Mouse (Mus musculus) frontal cortex, postnatal 14 days (tissue): ENCODE data around the gene Kcnj5.

Experiments used
- DNase-seq, 2 experiments: peaks; one replicate each; pipeline ENCODE4 v3.0.0; 2022; ENCODE audit warnings: low spot score in 2 of 2

Gene Kcnj5

DNA sequence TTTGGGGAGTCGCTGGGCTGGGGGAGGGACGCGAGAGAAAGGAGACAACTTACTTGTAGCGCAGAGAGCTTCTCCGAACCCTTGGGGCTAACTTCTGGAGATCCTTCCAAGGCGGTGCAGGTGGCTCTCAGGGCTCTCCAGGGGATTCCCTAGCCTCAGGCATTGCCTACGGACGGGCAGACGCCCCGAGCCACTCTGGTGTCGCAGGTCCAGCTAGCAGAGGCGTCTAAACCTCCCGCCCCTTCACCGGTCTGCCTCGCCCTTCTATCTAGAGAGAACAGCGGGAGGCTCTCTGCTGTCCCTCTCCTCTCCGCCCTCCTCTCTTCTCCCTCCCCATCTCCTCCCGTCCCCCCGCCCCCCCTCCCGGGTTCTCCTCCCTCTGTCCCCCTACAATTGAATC, at the start of gene Kcnj5:
TSS of gene Kcnj5 (minus strand) at position 300 of the 400 bp plus-strand sequence.
- DNase-seq = no peak

DNA sequence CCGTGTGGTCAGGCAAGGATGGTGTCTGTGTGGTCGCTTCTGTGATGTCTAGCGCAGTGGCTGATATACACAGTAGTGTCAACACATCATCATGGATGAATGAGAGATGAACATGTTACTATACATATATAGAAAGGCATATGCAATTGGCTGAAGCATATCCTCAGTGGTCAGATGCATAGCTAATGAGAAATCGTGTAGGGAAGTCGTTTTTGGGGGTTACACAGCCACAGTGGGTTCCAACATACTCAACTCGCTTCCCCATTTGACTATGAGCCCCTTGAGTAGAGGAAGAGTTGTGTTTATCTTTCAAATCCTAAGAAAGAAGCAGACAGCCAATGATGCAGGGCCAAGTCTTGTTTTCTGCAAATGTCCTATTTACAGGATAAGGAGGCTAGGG, 48.6 kb upstream of the Kcnj5 start:
- DNase-seq = no peak

DNA sequence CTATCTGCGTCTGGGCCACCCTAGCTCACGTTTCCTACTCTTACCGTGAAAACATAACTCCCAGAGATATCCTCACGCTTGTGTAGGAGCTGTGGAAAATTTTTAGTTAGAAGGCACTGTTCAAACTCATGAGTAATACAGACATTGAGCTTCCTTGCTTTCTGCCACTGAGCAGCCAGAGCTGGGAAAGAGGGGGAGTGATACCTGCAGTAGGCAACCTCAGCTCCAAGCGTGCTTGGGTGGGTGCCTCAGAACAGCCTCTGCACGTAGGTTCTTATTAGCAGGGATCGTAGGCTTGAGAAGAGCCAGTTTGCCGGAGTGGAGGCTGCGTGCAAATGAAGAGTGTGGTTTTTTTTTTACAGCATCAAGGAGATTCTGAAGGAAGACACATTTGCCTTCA, 47.6 kb upstream of the Kcnj5 start:
- peak in 1 of 2 experiments; percentile 15 for DNase-seq

DNA sequence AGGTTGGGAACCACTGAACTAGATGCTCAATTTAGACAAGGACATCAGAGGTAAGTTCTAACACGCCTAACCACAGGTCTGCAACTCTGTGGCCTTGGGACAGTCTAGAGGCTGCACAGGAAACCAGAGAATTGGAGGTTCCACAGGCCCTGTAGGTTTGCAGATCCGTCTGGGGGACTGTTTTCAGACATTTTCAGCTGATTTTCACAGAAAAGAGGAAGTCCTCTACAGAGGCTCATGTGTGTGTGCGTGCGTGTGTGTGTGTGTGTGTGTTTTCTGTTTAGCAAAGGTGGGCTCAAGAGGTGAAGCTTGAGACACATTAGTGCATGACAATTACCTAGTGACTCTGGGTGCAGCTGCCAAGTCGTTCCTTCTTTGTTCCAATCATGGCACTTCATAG, 46.9 kb upstream of the Kcnj5 start:
- no peak for DNase-seq

DNA sequence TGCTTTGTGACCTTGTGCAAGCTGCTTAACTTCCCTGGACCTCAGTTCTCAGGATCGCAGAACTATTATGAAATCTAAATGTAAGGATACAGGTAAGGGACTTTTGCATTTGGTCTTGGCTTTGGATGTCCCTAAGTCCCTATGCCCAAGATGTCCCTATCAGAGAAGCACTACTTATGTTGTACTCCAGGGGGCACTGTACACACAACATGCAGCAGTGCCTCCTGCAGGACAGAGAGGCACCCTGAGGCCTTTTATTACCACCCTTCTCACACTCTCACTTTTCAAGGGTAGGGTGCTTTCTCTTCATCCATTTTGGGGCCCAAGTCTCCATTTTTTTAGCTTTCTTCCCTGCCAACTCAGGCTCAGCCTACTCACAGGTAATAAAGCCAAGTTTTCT, 44.0 kb upstream of the Kcnj5 start:
- no peak for DNase-seq

DNA sequence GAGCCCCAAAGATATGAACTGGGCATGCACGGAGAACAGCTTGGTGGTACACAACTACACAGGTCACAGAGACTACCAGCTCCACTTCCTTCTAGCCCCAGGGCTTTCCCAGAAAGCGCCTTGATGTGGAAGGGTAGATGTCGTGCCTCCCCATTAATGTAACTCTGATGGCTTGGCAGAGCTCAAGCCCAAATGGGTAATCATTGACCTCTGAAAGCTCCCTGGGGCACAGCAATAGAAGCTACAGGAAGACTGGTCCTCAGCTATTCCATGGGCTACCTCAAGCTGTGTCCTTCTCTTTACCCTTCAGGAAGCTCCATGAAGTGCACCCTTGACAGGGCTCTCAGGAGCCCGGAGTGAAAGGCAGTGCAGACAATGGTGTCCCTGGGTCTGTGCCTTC, 40.8 kb upstream of the Kcnj5 start:
- DNase-seq = no peak

DNA sequence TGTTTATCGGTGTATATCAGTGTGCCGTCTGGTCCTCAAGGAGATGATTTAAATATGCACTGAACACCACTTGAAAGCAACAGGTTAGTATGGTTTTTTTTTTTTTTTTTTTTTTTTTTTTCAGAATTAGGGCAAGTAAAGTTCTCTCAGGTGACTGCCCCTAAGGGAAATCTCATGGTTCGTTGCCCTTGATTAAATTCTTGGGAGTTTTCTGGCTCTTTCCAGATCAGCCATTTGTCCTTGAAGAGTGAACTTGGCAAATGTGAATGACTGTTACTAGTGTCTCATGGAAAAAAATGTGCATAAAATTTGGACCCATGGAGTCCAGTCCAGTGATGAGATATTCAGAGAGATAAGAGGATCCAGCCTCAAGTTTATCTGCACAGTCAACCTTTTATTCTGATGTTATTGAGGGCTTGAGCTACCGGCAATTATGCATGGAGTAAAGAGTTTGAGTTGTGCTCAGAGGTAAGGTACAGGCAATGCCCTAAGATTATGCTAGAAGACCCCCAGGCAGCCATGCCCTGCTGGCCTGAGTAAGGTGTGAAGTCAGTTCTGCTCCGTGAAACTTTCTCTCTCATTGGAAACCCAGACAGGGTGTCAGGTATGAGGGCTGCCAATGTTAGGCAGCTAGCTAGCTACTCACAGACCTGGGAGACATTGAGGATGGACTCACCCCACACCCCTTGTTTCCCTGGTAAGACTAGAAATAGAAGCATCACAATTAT, 32.9 kb upstream of the Kcnj5 start:
- no peak for DNase-seq

DNA sequence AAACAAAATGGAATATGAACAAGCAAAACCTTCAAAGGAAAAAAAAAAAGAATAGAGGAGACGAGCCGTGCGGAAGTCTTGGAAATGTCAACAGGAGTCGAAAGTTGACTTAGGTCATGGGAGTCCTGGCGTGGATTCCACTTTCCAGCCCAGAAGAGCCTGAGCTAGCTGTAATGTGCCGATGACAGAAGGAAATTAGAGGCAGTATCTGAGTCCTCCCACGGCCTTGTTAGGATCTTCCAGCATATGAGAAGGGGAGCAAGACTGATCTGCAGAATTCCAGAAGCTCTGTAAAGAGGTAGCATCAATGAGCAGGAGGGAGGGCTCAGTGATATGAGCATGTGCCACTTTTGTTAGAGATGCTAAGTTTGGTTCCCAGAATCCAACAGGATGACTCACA, 31.9 kb upstream of the Kcnj5 start:
- no peak for DNase-seq

DNA sequence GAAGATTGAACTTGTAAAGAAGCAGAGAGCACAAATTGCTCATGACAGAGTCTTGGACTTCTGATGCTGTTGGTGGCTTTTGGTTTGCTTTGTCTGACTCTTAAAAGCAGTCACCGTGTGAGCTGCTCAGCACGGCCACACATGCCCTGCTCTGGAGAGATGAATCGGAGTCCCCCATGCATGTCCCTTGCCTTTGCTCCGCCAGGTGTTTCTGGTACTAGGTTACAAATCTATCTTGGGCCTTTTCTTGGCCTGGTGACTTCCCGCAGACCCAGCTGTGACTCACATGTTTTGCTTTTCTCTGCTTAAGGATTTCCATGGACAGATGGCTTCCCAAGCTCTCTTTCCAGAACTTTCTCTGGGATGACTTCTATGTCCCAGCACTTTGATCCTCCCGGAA, 29.5 kb upstream of the Kcnj5 start:
- no peak for DNase-seq

DNA sequence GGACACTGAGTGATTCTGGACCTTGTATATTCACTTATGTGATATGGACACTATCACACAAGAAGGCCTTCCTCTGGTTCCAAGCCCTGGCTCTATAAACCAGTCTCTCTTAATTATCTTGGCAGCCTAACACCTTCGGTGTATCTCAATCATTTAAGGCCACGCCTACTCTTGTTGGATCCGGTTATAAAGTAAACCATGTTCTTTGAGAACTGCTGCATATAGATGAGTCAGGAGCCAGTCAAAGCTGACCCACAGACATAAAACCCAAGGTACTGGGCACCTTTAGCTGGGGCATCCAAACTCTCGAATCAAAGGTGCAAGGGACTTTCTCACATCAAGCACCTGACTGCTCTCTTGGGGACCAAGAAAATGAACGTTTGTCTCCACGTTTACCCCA, 28.1 kb upstream of the Kcnj5 start, which contains the start of gene Kcnj1:
TSS of gene Kcnj1 (plus strand) at position 292 of the 400 bp plus-strand sequence.
- DNase-seq = no peak

DNA sequence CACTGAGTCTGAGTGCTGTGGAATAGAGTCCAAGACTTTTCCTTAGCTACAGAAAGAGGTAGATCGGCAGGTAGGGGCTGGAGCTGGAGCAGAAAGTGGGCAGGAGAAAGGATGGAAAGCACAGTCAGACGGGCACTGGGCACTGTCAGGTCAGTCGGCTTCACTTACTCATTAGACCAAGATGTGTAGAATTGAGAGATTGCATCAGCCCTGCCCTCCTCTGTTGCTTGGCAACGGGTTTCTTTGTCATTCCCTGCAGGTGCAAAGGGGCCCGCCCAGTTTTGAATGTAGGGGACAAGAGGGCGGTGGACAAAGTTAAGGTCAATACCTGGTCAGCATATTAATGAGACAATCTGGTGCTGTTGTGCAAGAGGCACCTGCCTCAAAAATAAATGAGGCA, 25.2 kb upstream of the Kcnj5 start:
- no peak for DNase-seq

DNA sequence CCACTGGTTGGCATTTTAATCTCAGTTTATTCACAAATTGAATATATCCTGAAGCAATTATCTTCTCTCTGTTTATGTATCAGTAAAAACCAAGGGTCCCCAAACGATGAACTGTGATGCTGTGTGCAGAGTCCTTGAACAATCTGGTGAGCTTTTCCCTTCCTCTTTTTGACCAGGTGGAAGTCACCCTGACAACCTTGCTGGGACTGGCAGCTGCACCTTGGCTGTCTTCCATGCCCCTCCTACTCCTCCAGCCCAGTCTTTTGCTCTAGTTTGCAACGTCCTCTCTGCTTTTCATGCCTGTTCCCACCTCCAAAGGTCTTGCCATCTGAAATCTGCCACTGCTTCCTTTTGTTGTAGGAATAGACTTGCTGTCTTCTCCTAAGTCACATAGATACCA, 24.7 kb upstream of the Kcnj5 start:
- DNase-seq = no peak

DNA sequence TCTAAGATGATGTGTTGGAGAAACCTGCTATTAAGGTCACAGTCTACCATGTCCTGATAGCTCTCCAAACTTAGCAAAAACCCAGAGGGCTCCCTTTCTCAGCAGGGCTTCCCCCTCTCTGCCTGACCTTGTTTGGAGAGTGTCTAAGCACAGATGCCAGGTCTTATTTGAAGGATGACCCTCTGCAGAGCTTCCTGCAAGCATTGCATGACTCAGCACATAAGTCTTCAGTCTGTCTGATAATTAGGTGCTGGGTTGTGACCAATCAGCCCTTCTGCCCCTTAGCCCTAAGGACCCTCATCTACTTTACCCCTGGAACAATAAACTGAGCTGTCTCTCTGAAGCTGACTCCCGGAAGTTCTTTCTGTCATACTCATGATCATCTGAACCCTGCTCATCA, 16.6 kb upstream of the Kcnj5 start:
- no peak for DNase-seq

DNA sequence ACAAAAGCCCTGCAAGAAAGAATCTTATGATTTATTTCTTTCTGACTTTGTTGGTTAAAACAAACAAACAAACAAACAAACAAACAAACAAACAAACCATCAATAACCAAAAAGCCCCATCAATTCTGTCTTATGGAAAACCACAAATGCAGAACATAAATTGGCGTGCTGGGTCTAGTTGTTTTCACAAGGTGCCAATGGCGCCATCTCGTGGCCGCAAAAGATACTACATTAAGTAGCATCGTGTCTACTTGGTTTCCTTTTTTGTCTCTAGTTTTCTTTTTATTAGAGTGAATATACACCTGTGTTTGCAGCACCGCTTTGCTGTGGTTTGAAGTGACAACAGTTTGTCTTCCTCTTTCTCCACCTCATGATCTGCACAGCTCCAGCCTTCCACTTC, 6.2 kb upstream of the Kcnj5 start:
- DNase-seq = peak; percentile 23 to 74

DNA sequence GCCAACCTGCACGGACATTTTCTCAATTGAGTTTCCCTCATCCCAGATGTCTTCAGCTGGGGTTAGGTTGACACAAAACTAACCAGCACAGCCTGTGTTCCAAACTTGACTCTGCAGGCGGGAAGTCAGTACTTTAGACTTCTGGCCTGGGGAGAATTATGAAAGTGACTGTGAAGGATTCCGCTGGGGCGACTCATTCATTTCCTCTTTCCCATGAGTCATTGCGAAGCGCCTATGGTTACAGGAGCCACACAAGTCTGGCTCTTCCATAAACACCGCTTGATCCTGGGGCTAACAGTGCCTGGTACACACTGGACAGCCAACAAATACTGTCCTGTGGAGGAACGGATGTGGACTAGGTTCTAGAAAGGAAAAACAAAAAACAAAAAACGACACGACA, 5.2 kb upstream of the Kcnj5 start:
- no peak for DNase-seq

DNA sequence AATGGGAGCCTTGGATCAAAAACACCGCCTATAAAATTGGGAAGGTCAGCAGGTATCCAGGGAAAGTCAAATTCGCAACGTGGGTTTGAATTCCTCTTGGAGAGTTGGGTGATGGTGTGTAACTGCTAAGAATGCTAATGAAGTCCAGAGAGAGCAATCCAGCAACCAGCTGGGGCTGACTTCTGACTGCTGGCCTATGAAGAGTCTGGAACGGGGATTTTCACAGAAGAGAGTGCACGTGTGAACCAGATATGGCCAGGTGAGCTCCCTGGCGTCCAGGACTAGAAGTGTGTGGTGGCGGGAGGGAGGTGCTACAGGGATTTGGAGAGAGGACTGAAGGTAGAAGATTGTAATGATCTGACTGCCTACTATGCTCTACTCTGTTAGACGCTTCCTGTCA, 3.9 kb upstream of the Kcnj5 start:
- DNase-seq = no peak

DNA sequence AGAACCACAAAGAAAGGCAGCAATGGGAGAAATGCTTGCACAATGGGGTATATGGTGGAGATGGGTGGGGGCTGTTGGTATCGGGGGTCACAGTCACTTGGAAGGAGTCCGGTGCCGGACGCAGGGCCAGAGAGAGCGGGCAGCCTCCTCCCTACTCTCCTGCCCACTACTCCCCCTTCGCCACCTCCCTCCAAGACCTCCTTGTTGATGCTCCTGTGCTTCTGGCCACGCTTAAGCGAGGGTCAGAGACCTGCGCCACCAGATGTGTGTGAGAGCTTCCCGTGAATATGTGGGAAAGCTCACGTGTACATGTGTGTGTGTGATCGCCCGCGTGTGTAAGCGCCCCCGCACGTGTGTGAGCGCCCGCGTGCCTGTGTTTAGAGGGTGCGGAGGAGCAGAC, 339 bp upstream of the Kcnj5 start:
- DNase-seq = no peak

DNA sequence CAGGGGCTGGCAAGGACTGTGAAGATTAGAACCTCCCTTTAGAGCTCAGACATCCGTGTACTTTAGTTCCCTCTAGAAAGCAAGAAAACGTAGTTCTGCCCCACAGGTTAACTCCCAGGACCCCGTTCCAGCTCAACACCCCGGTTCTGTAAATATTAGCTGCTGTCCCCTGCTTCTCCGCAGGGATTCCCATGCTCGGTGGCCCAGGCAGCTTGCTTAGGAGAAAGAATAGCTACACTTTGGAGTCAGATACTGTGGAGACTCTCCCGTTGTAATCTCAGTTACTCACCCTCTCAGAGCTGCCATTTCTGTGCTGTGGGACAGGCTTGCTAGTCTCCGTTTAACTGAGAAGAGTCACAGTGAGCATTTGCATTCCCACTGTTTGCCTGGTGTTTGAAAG, 1.2 kb downstream of the Kcnj5 start:
- DNase-seq = no peak

DNA sequence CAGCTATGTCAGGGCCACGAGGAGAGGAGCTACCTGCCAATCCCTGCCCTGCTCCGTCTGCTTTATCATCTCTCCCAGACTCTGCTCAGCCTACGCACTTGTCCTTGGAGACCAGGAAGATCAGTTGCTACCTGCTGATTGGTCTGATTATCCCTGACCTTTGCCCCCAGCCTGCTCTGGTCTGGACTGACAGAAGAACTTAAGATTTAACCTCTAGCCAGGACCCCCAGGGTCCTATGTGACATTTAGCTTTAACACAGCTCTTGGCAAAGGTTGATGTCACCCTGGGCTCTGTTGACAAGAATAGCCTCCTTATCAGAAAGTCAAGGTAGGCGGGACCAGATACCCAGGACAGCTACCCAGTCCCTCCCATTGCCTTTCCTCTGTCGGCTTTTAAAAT, 3.3 kb downstream of the Kcnj5 start:
- no peak for DNase-seq

DNA sequence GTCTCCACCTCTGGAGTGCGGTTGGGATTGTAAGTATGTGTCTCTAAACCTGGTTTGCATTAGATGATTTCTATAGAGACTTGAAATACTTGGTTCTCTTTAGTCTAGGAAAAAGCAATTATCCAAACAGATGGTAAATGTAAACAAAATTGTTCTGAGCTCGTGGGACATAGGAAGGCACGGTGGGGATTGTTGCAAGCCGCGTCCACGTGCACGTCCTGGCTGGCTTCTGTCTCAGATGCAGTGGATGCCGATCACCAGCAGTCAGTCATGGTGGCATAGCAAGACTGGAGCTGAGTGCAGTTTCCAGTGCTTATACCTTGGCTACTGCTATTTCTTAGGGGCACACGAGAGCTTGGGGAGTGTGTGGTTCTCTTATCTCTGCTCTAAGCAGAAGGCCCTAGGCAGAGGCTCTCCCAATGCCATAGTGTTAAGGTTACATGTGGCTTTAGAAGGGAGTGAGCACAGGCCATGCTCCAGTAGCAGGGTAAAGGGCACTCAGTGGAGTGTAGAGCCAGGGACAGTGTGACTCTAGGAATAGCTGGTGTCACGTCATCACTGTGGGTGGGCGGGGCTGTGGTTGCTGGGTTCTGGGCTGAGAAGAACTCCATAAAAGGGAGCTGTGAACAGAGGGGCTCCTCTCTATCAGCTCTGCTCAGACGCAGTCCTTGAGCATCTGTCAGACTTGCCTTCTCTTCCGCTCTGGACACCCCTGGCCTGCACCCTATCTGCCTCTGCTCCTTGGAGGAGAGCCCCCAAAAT, 8.6 kb downstream of the Kcnj5 start:
- no peak for DNase-seq

DNA sequence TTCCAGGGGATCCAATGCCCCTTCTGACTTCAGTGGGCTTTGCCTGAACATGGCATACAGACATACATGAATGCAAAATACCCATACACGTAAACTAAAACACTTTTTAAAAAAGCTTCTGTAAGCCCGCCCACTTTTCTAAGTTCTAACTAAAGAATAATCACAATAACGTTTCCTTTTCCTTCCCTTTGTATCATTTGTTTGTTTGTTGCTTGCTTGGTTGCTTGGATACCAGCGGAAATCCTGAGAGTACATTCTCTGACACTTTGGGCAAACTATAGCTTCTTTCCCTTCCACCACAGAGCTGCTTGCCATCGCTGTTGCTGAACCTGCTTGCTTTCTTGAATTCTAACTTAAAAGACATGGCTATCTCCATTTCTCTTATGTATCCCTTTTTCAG, 13.0 kb downstream of the Kcnj5 start:
- DNase-seq = no peak

DNA sequence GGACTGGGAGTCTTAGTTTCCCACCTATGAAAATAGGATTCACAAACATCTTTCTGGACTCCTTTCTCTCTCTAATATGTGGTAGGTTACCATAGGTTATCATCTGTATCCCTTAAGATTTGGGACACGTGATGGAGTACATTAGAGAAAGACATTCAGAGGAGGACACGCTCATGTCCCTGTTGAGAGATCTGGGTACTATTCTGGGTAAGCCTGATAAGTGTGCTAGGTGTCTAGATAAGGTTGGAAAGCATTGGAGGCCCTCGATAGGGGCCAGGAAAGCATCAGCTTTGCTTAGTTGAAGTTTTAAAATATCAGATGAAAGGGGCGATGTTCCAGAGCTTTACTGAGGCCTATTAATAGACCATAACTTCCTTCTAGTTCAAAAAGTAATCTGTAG, 15.4 kb downstream of the Kcnj5 start:
- no peak for DNase-seq

DNA sequence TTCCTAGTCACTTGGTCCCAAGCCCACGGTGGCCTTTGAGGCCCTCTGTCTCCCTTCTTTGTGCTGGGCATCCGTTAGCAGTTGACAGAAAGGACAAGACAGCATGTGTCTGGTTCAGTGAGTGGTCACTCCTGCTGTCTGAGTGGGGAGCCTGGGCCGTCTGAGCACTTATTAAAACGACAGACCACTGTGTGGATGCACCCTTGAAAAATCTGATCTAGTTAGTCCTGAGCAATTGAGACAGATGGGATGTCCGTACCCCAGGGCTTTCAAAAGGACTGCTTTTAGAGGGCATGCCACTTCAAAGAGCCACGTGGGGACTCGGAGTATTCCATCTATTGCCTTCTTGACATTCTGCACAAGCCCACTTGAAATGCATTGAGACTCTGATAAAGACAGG, 20.5 kb downstream of the Kcnj5 start:
- no peak for DNase-seq

DNA sequence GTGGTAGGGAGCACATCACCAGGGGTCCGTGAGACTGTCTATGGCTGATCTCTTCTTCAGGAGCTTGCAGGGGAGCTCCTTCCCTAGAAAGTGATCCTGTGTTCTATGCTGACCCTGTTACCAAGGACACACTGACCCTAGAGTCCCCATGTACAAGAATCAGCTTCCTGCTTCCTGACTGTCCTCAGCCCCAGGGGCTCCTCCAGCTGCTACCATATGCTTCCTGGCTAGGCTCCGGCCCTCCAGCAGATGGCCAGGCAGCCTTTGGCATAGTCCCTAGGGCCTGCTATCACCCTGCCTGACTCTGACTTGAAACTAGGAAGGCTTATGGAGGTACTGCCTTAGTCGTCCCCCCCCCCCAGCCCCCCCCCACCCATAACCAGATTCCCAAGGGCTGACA, 24.0 kb downstream of the Kcnj5 start:
- DNase-seq = no peak
